Mouse (Mus musculus): ENCODE data around the gene Gpr173.

- TF ChIP-seq CTCF (IDR thresholded peaks at IDR 0.05) (peak; percentile 15; the same call in 1 of the 2 replicates), EP300 (IDR thresholded peaks at IDR 0.05) (0 out of 2 replicates have a peak, but pooled peaks have one; percentile 13)
Observed at GRCm38 (mm10) chrX:152336546-152337332, 31.8 kb downstream of the Gpr173 start.
